Mouse (Mus musculus) left cerebral cortex, adult 11 months (tissue): Measurements from ENCODE around the gene Gm11127.
"Not testable (repeated sequence)": the region's sequence is repeated elsewhere in the genome, so short reads cannot be mapped to it uniquely, and the experiment has no call there.

ENCODE experiments used
- DNase-seq: peaks from one replicate; pipeline ENCODE4 v3.0.0; 2022; ENCODE audit warnings: low spot score

Gm11127 gene

GRCm38 (mm10) chr17:36031583-36032331 is 26.4 kb downstream of the Gm11127 start:
- not testable (repeated sequence) for DNase-seq

DNA sequence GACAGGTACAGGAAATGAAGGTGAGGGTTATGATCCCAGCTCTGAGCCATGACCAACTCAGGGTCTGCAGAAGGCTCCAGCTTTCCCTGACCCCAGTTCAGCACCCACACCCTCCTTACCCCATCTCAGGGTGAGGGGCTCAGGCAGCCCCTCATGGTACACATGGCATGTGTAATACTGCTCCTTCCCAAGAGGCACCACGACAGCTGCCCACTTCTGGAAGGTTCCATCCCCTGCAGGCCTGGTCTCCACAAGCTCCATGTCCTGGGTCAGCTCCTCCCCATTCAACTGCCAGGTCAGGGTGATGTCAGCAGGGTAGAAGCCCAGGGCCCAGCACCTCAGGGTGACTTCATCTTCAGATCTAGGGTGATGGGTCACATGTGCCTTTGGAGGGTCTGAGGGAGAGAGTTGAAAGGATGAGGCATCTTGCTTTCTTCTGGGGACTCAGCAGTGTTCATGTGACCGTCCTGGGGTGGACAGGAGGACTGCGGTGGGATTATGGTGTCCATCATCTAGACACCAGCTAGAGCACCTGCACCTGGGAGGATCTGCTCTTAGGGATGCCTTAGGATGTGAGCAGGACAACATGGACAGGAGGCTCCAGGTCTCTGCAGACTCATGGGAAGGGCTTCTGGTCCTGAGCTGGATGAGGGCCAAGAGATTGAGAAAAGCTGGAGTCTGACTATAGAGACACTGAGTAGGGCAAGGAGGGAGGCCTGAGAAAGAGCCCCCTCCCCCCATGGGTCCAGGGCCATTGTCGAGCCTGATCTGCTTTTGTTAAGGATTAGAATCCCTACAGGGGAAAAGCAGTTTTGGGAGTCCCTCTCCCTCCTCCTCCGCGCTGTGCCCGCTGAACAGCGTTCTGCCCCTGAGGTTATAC is 27.2 kb downstream of the Gm11127 start:
- DNase-seq: not testable (repeated sequence)

- DNase-seq: not testable (repeated sequence)
These were observed 28.0 kb downstream of the Gm11127 start for GRCm38 (mm10) chr17:36030046-36030702.

DNA sequence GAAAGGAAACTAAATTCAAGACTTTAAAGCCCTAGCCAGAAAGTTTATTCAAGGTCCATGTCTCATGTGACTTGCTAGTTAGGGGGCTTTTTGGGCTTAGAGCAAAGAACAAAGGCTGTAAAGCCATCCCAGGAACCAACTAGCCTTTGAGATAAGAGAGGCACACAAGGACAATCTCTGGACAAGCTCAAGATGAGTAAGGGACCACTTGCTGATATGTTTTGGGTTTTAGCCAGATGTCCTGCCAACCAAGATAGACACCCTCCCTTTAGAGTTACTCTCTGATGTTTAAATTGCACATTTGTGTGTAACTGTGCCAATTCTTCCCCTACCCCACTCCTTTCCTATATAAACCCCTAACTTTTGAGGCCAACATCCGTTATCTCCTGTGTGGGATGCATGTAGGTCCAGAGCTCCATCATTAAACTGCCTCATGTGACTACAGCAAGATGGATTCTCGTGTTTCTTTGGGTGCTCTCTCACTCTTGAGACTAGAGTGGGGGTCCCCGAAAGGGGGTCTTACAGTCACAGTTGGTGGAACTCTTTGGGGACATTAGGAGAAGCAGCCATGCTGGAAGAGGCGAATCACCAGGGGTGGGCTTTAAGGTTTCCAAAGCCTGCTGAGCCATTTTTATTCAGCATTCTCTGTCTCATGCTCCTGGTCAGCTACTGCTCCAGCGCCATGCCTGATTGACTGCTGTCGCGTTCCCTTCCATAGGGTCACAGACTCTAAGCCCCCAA is 29.1 kb downstream of the Gm11127 start:
- no peak for DNase-seq

- no peak for DNase-seq
These were observed 30.5 kb downstream of the Gm11127 start for GRCm38 (mm10) chr17:36027663-36028062.

DNA sequence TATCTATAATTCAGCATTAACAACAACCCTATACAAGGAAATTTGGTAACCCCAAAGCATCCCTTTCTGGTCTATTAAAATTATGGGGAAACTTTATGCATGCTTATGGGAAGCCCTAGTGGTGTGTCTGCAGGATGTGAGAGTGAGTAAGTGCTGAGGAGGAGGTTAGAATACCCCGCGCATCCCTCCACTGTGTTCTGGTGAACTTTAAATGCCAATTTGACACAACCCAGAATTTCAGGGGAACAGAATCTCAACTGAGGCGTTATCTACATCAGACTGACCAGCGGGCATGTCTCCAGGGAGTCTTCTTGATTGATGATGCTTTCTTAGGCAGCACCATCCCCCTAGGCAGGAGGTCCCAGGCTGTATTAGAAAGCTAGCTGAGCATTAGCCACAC is 32.3 kb downstream of the Gm11127 start:
- no peak for DNase-seq

- no peak for DNase-seq
These were observed 33.0 kb downstream of the Gm11127 start for GRCm38 (mm10) chr17:36025197-36025596.

GRCm38 (mm10) chr17:36023710-36024654 is 34.2 kb downstream of the Gm11127 start:
- no peak for DNase-seq

DNA sequence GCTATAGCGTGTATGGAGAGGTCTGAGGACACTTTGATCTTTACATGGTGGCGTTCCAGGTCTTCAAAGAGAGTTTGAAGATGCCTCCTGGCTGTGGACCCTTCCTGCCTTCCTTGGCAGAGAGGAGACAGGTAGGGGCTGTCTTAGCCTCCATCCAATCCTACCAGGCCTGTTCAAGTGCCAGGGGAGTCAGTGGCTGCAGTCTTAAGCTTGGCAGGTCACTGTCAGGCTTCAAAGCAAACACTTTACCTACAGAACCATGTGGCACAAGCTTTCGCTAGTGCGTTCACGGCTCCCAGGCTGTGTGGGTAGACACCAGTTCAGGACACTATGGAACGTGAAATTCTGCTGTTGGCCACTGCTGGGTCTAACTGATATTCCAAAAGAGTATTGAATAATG is 35.2 kb downstream of the Gm11127 start:
- DNase-seq: no peak

GRCm38 (mm10) chr17:36022098-36022497 is 36.1 kb downstream of the Gm11127 start:
- DNase-seq: no peak

GRCm38 (mm10) chr17:36021309-36021708 is 36.9 kb downstream of the Gm11127 start:
- no peak for DNase-seq

GRCm38 (mm10) chr17:36020191-36021073 is 37.7 kb downstream of the Gm11127 start, which contains the start of gene H2-T24:
Gene H2-T24, minus strand, starts transcription at chr17:36020560.
- DNase-seq: no peak

- DNase-seq: no peak
These were observed 38.7 kb downstream of the Gm11127 start for GRCm38 (mm10) chr17:36019519-36019918.

DNA sequence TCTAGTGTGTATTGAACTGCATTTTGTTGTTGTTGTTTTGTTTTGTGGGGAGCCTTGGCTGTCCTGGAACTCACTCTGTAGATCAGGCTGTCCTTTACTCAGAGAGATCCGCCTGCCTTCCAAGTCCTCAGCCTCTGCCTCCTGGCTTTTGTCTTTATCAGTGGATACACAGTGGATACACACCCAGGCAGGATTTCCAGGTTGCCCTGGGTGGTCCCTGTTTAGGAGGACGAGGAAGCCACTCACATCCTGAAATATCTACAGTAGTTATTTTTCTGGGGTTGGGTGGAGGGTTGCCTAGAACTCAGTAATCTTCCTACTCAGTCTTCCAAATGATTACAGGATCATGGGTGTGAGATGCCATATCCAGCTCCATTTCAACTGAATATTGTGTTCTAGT is 39.2 kb downstream of the Gm11127 start:
- no peak for DNase-seq

GRCm38 (mm10) chr17:36017046-36017445 is 41.1 kb downstream of the Gm11127 start:
- DNase-seq: no peak

- no peak for DNase-seq
These were observed 43.2 kb downstream of the Gm11127 start for GRCm38 (mm10) chr17:36014977-36015376.
